Mouse (Mus musculus) liver, adult (tissue): Measurements from ENCODE around the gene B4galt4.

Experiments
- GATA4 ChIP-seq: IDR thresholded peaks from 2 replicates; pipeline ENCODE4 v1.6.1; 2014; ENCODE audit warnings: mild to moderate bottlenecking, low read length; ENCODE audit not compliant: insufficient replicate concordance

The B4galt4 gene

DNA sequence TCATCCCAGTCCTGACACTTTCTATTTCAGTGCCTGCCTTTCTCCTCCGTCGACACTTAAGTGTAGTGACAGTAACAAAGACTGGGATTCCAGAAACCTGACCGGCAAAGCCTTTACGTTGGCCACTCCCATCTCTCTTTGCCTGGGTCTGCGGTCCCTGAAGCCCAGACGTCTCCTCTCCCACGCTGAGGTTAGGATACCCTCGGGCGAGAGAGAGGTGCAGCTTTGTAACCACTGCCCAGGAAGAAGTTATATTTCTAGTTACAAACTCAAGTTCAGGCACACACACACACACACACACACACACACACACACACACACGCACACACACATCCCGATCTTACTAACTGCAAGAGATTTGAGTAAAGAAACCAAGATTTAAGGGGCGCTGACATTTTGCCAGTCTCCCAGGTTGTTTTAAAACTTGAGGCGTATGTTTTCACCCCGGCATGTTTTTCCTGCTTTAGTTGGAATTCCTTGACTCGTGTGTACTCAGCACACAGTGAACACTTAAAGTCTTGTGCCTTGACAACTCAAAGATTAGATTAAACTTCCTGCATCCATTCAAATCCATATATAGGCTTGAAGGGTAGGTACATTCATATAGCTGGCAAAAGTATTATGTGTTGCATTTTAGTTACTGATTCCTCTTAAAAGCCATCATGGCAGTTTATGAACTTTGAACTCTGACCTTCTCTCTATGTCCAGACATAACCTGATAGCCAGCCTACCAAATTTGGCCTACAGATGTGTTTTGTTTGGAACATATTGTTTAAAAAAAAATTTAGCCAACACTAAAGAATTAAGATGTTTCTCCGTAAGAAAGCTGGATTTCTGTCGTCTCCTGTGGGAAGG, 28.4 kb upstream of the B4galt4 start:
- TF ChIP-seq GATA4 = no peak

DNA sequence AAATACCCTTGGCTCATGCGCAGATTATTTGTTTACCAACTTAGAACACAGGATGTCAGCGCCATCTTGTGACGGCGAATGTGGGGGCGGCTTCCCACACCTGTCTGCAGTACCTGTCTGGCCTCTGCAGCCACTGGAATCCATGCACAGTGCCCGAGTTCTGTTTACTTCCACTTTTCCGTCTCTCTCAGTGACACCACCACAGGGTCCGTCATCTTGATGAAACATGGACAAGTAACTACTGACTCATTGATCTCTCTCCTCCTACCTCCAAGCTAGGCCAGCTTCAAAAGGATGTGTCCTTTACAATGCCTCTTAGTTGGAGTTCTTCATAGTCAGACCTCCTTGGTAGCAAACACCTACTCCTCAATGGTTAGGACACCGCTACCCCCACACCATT, 20.7 kb upstream of the B4galt4 start:
- TF ChIP-seq GATA4 = no peak

DNA sequence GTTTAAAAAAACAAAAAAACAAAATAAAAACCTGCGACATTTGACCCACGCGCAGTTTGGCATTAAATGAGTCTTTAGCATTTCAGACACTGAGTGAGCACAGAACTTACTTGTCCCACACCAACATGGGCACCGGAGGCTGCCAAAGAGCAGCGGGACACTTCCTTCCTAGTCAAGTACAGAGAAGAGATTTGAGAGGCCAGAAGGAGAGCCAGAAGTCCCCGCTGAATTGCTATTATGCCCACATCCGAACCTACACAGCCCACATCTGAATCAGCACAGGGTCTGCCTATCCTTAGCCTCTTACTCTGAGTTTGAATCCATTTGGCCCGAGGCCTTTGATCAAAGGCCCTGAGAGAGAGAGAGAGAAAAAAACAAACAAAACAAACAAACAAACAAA, 17.8 kb upstream of the B4galt4 start:
- TF ChIP-seq GATA4 = no peak

DNA sequence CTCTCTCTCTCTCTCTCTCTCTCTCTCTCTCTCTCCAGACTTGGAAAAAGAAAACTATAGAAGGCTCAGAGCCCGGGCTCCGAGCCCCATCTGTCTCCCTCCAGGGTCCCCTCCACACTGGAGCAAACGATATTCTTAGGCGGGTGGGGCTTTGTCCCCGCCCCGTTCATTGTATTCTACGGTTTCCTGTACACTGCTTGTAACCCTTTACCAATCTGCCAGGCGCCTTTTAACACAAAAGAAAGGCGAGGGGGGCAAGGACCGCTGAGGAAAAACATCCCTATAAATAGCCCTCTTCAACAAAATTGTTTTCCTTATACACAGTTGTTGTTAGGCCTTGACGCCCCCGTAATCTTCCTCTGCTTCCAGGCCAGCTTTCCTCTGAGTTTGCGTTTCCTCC, 17.1 kb upstream of the B4galt4 start:
- no peak for TF ChIP-seq GATA4

DNA sequence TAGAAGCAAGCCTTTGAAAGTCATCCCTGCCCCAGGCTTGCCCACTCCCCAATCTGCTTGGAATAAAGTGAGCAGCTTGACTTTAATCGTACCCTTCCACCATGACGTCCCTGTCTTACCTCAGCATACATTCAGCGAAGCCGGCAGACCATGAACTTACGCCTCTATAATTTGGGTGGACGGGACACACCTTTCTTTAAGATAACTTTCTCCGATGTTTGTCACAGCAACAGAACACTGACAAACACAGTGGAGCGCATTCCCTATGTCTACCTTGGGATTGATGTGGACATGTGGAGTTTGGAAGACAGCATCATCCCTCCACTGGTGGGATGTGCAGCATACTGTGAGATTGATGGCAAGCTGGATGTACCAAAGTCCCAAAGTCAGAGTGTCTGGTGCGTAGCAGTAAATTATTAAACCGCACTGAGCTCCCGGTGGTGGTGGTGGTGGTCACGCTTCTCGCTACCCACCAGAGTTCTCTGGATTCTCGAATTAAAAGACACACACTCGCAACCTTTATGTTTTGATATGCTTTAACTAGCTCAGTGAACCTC, 13.4 kb upstream of the B4galt4 start:
- no peak for TF ChIP-seq GATA4

DNA sequence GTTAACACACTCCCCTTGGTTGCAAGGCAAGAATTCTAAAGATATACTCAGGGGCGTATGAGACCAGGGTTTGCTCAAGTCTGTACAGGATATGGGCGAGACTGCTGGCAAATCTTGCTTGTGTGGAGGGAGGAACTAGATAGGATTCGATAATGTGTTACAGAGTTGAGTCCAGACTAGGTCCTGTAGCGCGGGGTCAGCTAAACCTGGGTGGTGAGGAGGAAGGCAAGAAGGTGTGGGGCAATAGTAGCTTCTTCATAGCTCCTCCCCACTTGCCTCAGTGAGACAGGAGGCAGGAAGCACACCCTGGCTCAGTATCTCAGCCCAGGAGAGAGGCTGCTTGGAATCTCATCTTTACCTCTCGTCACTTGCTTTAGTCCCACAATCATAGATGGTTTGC, 12.9 kb upstream of the B4galt4 start:
- no peak for TF ChIP-seq GATA4

DNA sequence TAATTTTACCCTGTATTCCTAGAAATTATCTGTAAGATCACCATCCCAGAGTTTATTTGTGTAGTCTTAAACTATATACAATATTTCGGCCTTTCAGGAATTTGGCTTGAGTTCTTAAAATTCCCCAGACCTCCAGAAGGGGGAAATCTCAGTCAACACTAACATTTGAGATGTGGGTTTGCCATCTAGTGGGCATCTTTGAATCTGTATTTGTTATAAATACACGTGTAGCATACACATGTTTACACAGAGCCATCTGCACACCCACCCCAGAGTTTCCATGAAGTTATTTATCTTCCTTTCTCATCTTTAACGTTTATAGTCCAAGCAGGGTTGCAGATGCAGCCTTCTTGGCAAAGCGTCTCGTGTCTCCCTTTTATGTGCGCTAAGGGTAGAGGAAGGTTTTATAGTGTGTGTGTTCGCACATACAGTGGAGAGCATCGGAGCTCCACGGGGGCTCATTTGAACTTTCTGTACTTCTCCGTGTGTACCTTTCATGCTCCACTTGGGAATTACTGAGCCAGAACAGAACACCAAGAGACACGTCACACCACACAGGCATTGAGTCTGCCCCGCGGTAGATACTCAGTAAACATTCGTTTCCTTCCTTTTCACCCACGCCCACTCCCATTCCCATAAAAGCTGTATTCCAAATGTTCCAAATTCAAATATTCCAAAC, 12.3 kb upstream of the B4galt4 start:
- no peak for TF ChIP-seq GATA4

DNA sequence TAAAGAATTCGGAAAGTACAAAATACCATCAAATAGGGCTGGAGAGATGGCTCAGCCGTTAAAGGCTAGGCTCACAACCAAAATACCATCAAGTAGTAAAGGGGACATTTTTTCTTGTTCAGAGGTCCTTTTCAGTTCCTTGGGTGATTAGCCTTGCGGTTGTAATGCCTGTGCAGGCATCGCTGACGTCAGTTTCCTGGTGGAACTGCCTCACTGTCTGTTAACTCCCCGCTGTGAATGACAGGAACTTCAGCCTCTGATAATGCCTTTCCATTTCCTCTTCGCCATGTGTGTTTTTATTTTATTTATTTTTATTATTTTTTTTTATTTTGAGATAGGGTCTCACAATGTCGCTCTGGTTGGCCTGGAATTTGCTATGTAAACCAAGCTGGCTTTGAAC, 11.1 kb upstream of the B4galt4 start:
- peak; percentile 31; the same call in 1 of the 2 replicates for TF ChIP-seq GATA4

DNA sequence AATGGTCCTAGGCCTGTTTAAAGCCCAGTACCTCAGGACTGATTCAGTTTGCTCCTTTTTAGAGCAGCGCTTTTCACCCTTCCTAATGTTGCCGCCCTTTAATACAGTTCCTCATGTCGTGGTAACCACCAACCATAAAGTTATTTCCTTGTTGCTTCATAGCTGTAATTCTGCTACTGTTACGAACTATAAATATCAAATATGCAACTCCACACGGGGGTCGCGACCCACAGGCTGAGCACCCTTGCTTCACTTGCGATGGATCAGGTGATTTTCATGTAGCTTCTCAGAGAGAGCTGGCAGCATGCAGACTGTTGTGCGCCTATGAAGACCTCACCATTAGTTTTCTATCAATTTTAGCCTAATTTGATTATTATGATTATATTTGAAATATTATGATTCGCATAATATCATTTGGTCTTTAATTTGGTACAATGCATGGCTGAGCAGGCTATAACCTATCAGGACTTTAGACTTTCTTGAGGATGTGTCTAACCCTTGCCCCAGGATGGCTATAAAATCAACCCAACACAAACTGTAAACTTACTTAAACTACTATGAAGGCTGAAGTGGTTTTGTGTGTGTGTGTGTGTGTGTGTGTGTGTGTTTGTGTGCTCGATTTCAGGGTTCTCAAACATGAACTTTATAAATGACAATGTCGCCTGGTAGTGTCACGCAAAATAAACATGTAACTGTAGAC, 710 bp upstream of the B4galt4 start:
- TF ChIP-seq GATA4 = no peak

DNA sequence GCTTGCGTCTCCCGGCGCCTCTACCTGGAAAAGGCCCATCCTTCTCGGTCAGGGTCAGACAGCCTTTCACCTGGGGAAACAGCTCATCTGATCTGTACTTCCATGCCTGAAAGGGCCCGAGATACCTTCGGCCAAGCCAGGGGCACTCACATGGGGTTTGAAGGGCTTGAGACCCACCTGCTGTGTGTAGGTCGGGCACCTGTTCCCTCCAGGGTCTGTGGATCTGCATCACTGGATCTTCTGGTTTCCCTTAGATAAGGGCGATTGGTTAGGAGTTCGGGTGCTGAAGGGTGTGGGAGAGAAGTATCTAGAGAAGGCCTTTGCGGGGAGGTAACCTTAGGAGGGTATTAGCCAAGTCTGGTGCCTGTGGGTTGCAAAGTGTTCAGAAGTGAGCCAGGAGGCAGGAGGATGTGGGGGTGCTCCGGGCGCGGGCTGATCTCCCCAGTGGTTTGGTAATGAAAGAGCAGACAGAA, 631 bp downstream of the B4galt4 start:
- TF ChIP-seq GATA4 = no peak

DNA sequence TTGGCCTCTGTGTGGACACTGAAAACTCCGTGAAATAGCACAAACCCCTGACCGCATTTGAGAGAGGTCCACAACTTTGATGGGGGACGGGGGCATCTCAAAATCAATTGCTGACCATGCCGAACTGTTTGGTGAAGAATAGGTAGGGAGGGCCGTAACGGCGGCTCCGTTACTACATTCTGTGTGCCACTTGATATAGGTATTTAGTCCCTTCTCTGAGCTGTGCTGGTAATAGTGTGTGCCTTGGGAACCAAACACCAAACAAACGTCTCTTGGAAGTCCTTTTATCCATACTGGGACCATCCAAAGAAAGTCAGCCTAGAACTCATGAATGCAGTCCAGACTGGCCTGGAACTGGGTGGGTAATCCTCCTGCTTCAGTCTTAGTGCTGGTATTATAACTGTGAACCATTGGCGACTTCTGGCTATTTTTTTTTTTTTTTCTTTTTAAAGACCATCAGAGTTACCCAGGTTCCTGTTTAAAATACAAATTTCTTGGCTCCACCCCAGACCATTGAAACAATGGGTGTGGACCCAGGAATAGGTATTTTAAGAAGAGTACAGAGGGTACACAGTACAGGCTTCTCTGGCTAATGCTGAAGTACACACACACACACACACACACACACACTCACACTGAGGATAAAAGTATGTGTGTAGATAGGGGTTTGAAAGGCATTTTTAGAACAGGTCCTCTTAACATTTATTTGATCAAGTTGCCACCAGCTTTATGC, 2.0 kb downstream of the B4galt4 start:
- no peak for TF ChIP-seq GATA4

DNA sequence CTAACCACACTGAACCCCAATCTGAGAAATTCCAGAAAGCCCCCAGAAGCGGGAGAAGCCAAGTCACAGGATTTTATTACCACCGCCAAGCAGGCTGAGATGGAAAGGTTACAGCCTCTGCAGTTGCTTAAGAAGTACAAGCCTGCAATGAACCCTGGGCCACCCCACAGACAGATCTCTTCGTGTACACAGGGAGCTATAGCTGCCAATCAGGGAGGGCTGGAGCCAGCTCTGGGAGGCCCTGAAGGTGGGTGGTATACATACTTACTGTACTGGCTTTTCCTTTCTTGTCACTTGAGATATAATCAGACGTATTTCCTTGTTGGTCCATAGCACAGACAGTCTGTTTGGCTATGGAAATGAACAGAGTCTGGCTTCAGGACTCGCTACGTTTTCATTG, 8.7 kb downstream of the B4galt4 start:
- TF ChIP-seq GATA4 = no peak

DNA sequence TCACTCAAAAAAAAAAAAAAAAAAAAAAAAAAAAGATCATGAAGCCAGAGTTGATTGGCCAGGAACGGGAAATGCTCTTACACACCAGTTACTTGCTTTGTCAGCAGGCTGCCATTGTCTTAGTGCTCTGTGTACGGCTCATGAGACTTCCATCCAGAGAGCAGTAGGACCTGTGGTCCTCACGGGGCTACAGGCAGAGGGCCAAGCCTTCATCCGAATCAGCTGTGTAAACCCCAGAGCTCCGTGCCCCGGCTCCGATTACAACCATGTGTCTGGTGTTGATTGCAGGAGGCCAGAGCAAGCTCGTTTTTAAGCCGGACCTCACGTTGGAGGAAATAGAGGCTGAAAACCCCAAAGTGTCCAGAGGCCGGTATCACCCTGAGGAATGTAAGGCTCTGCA, 11.6 kb downstream of the B4galt4 start:
- no peak for TF ChIP-seq GATA4

DNA sequence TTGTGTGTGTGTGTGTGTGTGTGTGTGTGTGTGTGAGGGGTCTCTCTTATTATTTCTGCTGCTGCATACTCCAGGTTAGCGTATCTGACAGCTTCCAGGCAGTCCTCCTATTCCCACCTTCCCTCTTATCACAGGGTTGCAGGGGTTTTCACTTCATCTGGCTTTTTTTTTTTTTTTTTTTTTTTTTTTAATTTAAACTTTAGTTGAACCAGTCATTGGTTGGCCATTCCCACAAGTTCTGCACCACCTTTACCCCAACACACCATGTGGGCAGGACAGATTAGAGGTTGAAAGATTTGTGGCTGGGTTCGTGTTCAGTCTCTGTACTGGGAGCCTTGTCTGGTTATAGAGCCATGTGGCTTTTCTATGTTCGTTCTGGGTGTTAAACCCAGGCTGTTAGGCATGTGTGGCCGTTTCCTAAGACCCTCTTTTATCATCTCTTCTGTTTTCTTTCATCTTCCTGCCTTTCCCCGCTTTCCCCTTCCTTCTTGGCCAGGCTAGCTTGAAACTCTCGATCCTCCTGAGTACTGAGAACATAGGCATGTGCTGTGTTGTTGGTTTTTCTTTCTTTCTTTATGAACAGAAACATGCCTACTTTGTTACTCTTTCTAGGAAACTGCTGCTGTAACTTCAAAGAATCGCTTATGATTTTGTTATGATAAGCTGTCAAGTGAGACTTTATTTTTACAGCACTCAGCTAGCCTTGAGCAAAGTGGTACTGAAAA, 13.6 kb downstream of the B4galt4 start:
- TF ChIP-seq GATA4 = no peak
